Mouse (Mus musculus): ENCODE measurements at regions not wholly inside any gene's neighbourhood (a gene's known extent, or its start where the extent isn't known, plus 50 kb on each side); places are given as distances from the start of the nearest gene placed in this dataset.

GRCm38 (mm10) chr10:67729271-67729670, 180.5 kb upstream of the Ado start:
- no peak for ATAC-seq (ENCODE audit: borderline replicate concordance, extremely low read depth, low FRiP score, low TSS enrichment)
- no peak overlapping the region for H3K4me2 ChIP-seq
- no peaks in the 10 kb centered on the region for H3K4me1 ChIP-seq
- no peak overlapping the region for H3K4me3 ChIP-seq
- no peak overlapping the region for H3K9ac ChIP-seq
- no peak overlapping the region for H3K27ac ChIP-seq
- H3K36me3 ChIP-seq, result no peaks in the 10 kb centered on the region
- no peaks in the 10 kb centered on the region for H3K9me3 ChIP-seq
- H3K27me3 ChIP-seq, result no peaks in the 10 kb centered on the region
- WGBS, result 43% methylated on average over 6 of the region's 6 CpGs

- WGBS, result 87% methylated on average over 4 of the region's 4 CpGs
- H3K36me3 ChIP-seq, result no peaks in the 10 kb centered on the region
- ATAC-seq (ENCODE audit: borderline replicate concordance, extremely low read depth, low FRiP score, low TSS enrichment), result no peak
- H3K9me3 ChIP-seq, result no peaks in the 10 kb centered on the region
- H3K9ac ChIP-seq, result no peak overlapping the region
- H3K27me3 ChIP-seq, result peaks cover 6% of the 10 kb centered on the region; the same call in 1 of the 2 replicates
- no peak overlapping the region for H3K4me2 ChIP-seq
- H3K27ac ChIP-seq, result no peak overlapping the region
- H3K4me1 ChIP-seq, result no peaks in the 10 kb centered on the region
- H3K4me3 ChIP-seq, result no peak overlapping the region
These were observed 178.8 kb upstream of the Ado start for GRCm38 (mm10) chr10:67727580-67727979.

- H3K4me1 ChIP-seq, result no peaks in the 10 kb centered on the region
- H3K27ac ChIP-seq, result no peak overlapping the region
- H3K9me3 ChIP-seq, result no peaks in the 10 kb centered on the region
- no peaks in the 10 kb centered on the region for H3K36me3 ChIP-seq
- ATAC-seq (ENCODE audit: borderline replicate concordance, extremely low read depth, low FRiP score, low TSS enrichment), result no peak
- H3K9ac ChIP-seq, result no peak overlapping the region
- H3K4me3 ChIP-seq, result no peak overlapping the region
- H3K4me2 ChIP-seq, result no peak overlapping the region
- peaks cover 11% of the 10 kb centered on the region; the same call in 1 of the 2 replicates for H3K27me3 ChIP-seq
- 86% methylated on average over 6 of the region's 6 CpGs for WGBS
These were observed 178.0 kb upstream of the Ado start for GRCm38 (mm10) chr10:67726796-67727195.

GRCm38 (mm10) chr10:67726351-67726750, 177.6 kb upstream of the Ado start:
- no peak overlapping the region for H3K4me2 ChIP-seq
- peaks cover 11% of the 10 kb centered on the region; the same call in 1 of the 2 replicates for H3K27me3 ChIP-seq
- no peak for ATAC-seq (ENCODE audit: borderline replicate concordance, extremely low read depth, low FRiP score, low TSS enrichment)
- no peak overlapping the region for H3K9ac ChIP-seq
- 69% methylated on average over 7 of the region's 7 CpGs for WGBS
- H3K4me1 ChIP-seq, result no peaks in the 10 kb centered on the region
- H3K27ac ChIP-seq, result no peak overlapping the region
- H3K9me3 ChIP-seq, result no peaks in the 10 kb centered on the region
- no peaks in the 10 kb centered on the region for H3K36me3 ChIP-seq
- no peak overlapping the region for H3K4me3 ChIP-seq

GRCm38 (mm10) chr10:67721787-67722186, 173.0 kb upstream of the Ado start:
- WGBS, result 36% methylated on average over 5 of the region's 5 CpGs
- Histone ChIP-seq H3K9ac (no peak overlapping the region), H3K27me3 (peaks cover 11% of the 10 kb centered on the region; the same call in 1 of the 2 replicates), H3K9me3 (no peaks in the 10 kb centered on the region), H3K4me1 (no peaks in the 10 kb centered on the region), H3K4me2 (no peak overlapping the region), H3K27ac (no peak overlapping the region), H3K36me3 (no peaks in the 10 kb centered on the region), H3K4me3 (no peak overlapping the region)
- no peak for ATAC-seq (ENCODE audit: borderline replicate concordance, extremely low read depth, low FRiP score, low TSS enrichment)

GRCm38 (mm10) chr10:67717506-67717905, 168.8 kb upstream of the Ado start:
- ATAC-seq (ENCODE audit: borderline replicate concordance, extremely low read depth, low FRiP score, low TSS enrichment), result 0 out of 2 replicates have a peak, but pooled peaks have one; percentile 39
- Histone ChIP-seq H3K27me3 (peaks cover 5% of the 10 kb centered on the region; the same call in 1 of the 2 replicates), H3K4me2 (no peak overlapping the region), H3K27ac (no peak overlapping the region), H3K4me3 (no peak overlapping the region), H3K9me3 (no peaks in the 10 kb centered on the region), H3K36me3 (no peaks in the 10 kb centered on the region), H3K4me1 (peaks cover 4% of the 10 kb centered on the region; the same call in 1 of the 2 replicates), H3K9ac (no peak overlapping the region)
- WGBS, result 82% methylated on average over 7 of the region's 7 CpGs

- Histone ChIP-seq H3K4me3 (no peak overlapping the region), H3K9ac (no peak overlapping the region), H3K36me3 (no peaks in the 10 kb centered on the region), H3K27ac (no peak overlapping the region), H3K9me3 (no peaks in the 10 kb centered on the region), H3K27me3 (no peaks in the 10 kb centered on the region), H3K4me1 (peaks cover 5% of the 10 kb centered on the region; the same call in 1 of the 2 replicates), H3K4me2 (no peak overlapping the region)
- ATAC-seq (ENCODE audit: borderline replicate concordance, extremely low read depth, low FRiP score, low TSS enrichment), result no peak
- 83% methylated on average over 4 of the region's 4 CpGs for WGBS
These were observed 166.3 kb upstream of the Ado start for GRCm38 (mm10) chr10:67715046-67715445.

- H3K9ac ChIP-seq, result no peak overlapping the region
- no peak overlapping the region for H3K27ac ChIP-seq
- WGBS, result 62% methylated on average over 10 of the region's 10 CpGs
- H3K9me3 ChIP-seq, result no peaks in the 10 kb centered on the region
- H3K4me1 ChIP-seq, result peaks cover 5% of the 10 kb centered on the region; the same call in 1 of the 2 replicates
- ATAC-seq (ENCODE audit: borderline replicate concordance, extremely low read depth, low FRiP score, low TSS enrichment), result no peak
- H3K4me2 ChIP-seq, result no peak overlapping the region
- H3K36me3 ChIP-seq, result no peaks in the 10 kb centered on the region
- no peaks in the 10 kb centered on the region for H3K27me3 ChIP-seq
- H3K4me3 ChIP-seq, result no peak overlapping the region
These were observed 164.3 kb upstream of the Ado start for GRCm38 (mm10) chr10:67713098-67713497.

GRCm38 (mm10) chr10:67712665-67713064, 163.9 kb upstream of the Ado start:
- no peaks in the 10 kb centered on the region for H3K27me3 ChIP-seq
- no peaks in the 10 kb centered on the region for H3K36me3 ChIP-seq
- no peak for ATAC-seq (ENCODE audit: borderline replicate concordance, extremely low read depth, low FRiP score, low TSS enrichment)
- H3K9ac ChIP-seq, result no peak overlapping the region
- peaks cover 5% of the 10 kb centered on the region; the same call in 1 of the 2 replicates for H3K4me1 ChIP-seq
- no peak overlapping the region for H3K4me3 ChIP-seq
- H3K27ac ChIP-seq, result no peak overlapping the region
- no peaks in the 10 kb centered on the region for H3K9me3 ChIP-seq
- WGBS, result 45% methylated on average over 6 of the region's 6 CpGs
- H3K4me2 ChIP-seq, result no peak overlapping the region

- H3K27me3 ChIP-seq, result no peaks in the 10 kb centered on the region
- no peak overlapping the region for H3K9ac ChIP-seq
- H3K9me3 ChIP-seq, result no peaks in the 10 kb centered on the region
- no peaks in the 10 kb centered on the region for H3K36me3 ChIP-seq
- no peak for ATAC-seq (ENCODE audit: borderline replicate concordance, extremely low read depth, low FRiP score, low TSS enrichment)
- no peak overlapping the region for H3K27ac ChIP-seq
- H3K4me1 ChIP-seq, result peaks cover 5% of the 10 kb centered on the region; the same call in 1 of the 2 replicates
- H3K4me3 ChIP-seq, result no peak overlapping the region
- H3K4me2 ChIP-seq, result no peak overlapping the region
- WGBS, result 88% methylated on average over 3 of the region's 3 CpGs
These were observed 163.2 kb upstream of the Ado start for GRCm38 (mm10) chr10:67711961-67712360.

GRCm38 (mm10) chr10:67706436-67706835, 157.7 kb upstream of the Ado start:
- Histone ChIP-seq H3K4me2 (no peak overlapping the region), H3K4me3 (no peak overlapping the region), H3K27me3 (no peaks in the 10 kb centered on the region), H3K36me3 (no peaks in the 10 kb centered on the region), H3K9ac (no peak overlapping the region), H3K27ac (no peak overlapping the region), H3K9me3 (no peaks in the 10 kb centered on the region), H3K4me1 (no peaks in the 10 kb centered on the region)
- no peak for ATAC-seq (ENCODE audit: borderline replicate concordance, extremely low read depth, low FRiP score, low TSS enrichment)
- WGBS, result 40% methylated on average over 7 of the region's 7 CpGs

- no peaks in the 10 kb centered on the region for H3K9me3 ChIP-seq
- no peak for ATAC-seq (ENCODE audit: borderline replicate concordance, extremely low read depth, low FRiP score, low TSS enrichment)
- no peak overlapping the region for H3K4me2 ChIP-seq
- H3K36me3 ChIP-seq, result no peaks in the 10 kb centered on the region
- H3K27ac ChIP-seq, result no peak overlapping the region
- H3K4me1 ChIP-seq, result no peaks in the 10 kb centered on the region
- WGBS, result 48% methylated on average over 9 of the region's 9 CpGs
- no peaks in the 10 kb centered on the region for H3K27me3 ChIP-seq
- no peak overlapping the region for H3K9ac ChIP-seq
- no peak overlapping the region for H3K4me3 ChIP-seq
These were observed 154.2 kb upstream of the Ado start for GRCm38 (mm10) chr10:67702783-67703455.

All from lung, embryonic 15.5 days (tissue).